Mouse (Mus musculus): ENCODE measurements around the gene Odf3.
A peak's percentile ranks its signal among the peaks of the same experiment; 100 is the strongest.

The Odf3 gene

GRCm38 (mm10) chr7:140847755-140848580 is at the start of gene Odf3:
TSS of gene Odf3 (plus strand) at chr7:140847805.
- DNase-seq (ENCODE audit: low spot score in 2 of 2): no peak

GRCm38 (mm10) chr7:140798212-140798611 is 49.4 kb upstream of the Odf3 start:
- no peak for DNase-seq (ENCODE audit: low spot score in 2 of 2)

- DNase-seq (ENCODE audit: low spot score in 2 of 2): no peak
Observed at GRCm38 (mm10) chr7:140802629-140803028, 45.0 kb upstream of the Odf3 start.

GRCm38 (mm10) chr7:140805704-140806103 is 41.9 kb upstream of the Odf3 start:
- DNase-seq (ENCODE audit: low spot score in 2 of 2): peak in 1 of 2 experiments; percentile 22

GRCm38 (mm10) chr7:140810496-140810895 is 37.1 kb upstream of the Odf3 start:
- DNase-seq (ENCODE audit: low spot score in 2 of 2): no peak

GRCm38 (mm10) chr7:140811714-140812113 is 35.9 kb upstream of the Odf3 start:
- DNase-seq (ENCODE audit: low spot score in 2 of 2): no peak

- no peak for DNase-seq (ENCODE audit: low spot score in 2 of 2)
Observed at GRCm38 (mm10) chr7:140812850-140813249, 34.8 kb upstream of the Odf3 start.

GRCm38 (mm10) chr7:140820173-140820572 is 27.4 kb upstream of the Odf3 start:
- DNase-seq (ENCODE audit: low spot score in 2 of 2): no peak

GRCm38 (mm10) chr7:140821305-140821652 is 26.3 kb upstream of the Odf3 start:
- no peak for DNase-seq (ENCODE audit: low spot score in 2 of 2)

- DNase-seq (ENCODE audit: low spot score in 2 of 2): no peak
Observed at GRCm38 (mm10) chr7:140821653-140822329, 25.8 kb upstream of the Odf3 start, which contains the start of gene Zfp941. TSS of gene Zfp941 (minus strand) at chr7:140822178.

GRCm38 (mm10) chr7:140822731-140823130 is 24.9 kb upstream of the Odf3 start:
- DNase-seq (ENCODE audit: low spot score in 2 of 2): no peak

- no peak for DNase-seq (ENCODE audit: low spot score in 2 of 2)
Observed at GRCm38 (mm10) chr7:140828171-140828881, 19.3 kb upstream of the Odf3 start.

GRCm38 (mm10) chr7:140831447-140831846 is 16.2 kb upstream of the Odf3 start:
- DNase-seq (ENCODE audit: low spot score in 2 of 2): no peak

- DNase-seq (ENCODE audit: low spot score in 2 of 2): no peak
Observed at GRCm38 (mm10) chr7:140833341-140833740, 14.3 kb upstream of the Odf3 start.

GRCm38 (mm10) chr7:140834968-140835757 is 12.4 kb upstream of the Odf3 start, which contains the start of gene Urah:
TSS of gene Urah (plus strand) at chr7:140835018.
- no peak for DNase-seq (ENCODE audit: low spot score in 2 of 2)

- DNase-seq (ENCODE audit: low spot score in 2 of 2): no peak
Observed at GRCm38 (mm10) chr7:140835758-140836087, 11.9 kb upstream of the Odf3 start.

GRCm38 (mm10) chr7:140836243-140837115 is 11.1 kb upstream of the Odf3 start:
- DNase-seq (ENCODE audit: low spot score in 2 of 2): no peak

GRCm38 (mm10) chr7:140839556-140839955 is 8.0 kb upstream of the Odf3 start:
- no peak for DNase-seq (ENCODE audit: low spot score in 2 of 2)

- no peak for DNase-seq (ENCODE audit: low spot score in 2 of 2)
Observed at GRCm38 (mm10) chr7:140840750-140841735, 6.6 kb upstream of the Odf3 start.
